Mouse (Mus musculus) activated CD4-positive, CD25-positive, alpha-beta regulatory T cell, adult 4 months (primary cell): ENCODE results near the gene Shisa8. TPM values are rescaled to one million over a fixed set of nuclear protein-coding genes. Genes with fewer than 3 reads are reported as not detected.

Experiments used
- ATAC-seq: one replicate; pipeline ENCODE4 v1.8.0; 2017
- polyA plus RNA-seq, 2 experiments: library from polyadenylated mRNA; unstranded; fragments of 100-300 nt; shearing (Covaris generic); gene quantifications; one replicate each; pipeline ENCODE4 v1.2.1; 2017

The Shisa8 gene
- polyA plus RNA-seq, 2 experiments from 2014 or later, result not detected

DNA sequence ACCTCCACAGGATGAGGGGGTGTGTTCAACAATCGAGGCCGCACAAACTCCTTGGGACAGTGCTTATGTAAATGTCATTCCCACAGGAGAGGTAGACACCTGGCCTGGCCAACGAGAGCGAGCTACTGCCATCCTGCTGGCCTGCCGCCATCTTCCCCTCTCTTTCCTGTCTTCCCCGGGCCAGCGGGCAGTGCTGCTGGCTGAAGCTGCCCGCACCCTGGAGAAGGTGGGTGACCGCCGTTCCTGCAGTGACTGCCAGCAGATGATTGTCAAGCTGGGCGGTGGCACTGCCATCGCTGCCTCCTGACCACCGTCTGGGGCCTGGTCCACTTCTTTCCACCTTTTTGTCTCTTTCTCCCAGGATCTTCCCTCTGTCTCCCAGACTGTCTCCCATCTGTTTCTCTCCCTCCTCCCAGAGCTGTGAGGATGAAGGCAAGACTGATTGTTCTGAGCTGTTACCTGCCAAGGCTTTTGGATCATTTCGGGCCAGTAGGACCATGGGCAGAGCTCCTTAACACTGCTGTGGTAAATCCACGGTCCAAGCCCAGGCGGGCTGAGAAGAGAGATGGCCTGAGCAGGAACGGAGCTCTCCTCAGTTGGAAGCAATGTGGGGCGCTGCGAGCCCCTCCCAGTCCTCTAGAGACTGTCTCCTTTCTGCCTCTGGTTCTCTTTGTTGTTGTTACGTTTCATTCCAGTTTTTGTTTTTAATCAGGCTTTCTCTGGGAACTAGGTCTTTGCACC is 8.8 kb downstream of the Shisa8 start:
- no peak for ATAC-seq

DNA sequence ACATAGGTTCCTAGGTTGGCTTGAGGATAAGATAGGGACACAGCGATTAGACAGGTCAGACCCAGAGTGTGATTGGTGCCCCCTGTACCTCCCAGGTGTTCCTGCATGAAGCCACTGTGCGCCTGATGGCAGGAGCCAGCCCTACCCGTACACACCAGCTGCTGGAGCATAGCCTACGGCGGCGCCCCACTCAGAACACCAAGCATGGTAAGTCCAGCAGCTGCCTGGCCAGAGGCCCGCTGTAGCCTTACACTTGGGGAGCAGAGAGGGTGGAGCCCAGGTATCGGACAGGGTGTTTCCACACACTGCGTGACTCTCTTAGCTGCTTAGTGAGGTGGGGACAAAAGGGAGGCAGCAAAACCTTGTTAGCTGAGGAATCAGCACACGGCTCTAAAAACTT is 9.5 kb downstream of the Shisa8 start:
- no peak for ATAC-seq

DNA sequence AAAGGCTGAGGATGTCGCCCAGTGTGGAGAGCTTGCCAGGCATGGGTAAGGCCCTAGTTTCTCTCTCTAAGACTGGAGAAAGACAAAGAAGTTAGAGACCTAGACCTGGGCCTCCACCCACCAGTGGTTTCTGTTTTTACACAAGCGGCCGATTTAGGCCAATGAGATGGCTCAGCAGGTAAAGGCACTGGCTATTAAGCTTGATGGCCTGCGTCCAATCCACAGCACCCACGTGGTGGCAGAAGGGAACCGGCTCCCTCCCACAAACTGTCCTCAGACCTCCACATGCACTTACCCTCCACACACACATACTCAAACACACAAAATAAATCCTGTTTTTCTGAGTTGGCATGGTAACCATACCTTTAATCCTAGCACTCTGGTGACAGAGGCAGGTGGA is 10.5 kb downstream of the Shisa8 start:
- ATAC-seq, result no peak

DNA sequence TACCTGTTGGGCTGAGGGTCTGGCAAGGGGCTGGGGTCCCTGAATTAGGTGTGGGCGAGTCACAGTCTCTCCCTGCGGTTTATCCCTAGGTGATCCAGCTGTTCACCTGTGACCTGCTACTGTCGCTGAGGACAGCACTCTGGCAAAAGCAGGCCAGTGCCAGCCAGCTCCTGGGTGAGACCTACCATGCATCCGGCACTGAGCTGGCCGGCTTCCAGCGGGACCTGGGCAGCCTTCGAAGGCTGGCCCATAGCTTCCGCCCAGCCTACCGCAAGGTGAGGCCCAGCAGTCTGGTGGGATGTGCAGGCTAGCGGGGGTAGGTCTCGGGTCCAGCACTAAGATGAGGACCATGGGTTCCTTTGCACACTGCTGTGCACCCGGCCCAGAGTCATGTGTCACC is 13.1 kb downstream of the Shisa8 start:
- ATAC-seq, result no peak

DNA sequence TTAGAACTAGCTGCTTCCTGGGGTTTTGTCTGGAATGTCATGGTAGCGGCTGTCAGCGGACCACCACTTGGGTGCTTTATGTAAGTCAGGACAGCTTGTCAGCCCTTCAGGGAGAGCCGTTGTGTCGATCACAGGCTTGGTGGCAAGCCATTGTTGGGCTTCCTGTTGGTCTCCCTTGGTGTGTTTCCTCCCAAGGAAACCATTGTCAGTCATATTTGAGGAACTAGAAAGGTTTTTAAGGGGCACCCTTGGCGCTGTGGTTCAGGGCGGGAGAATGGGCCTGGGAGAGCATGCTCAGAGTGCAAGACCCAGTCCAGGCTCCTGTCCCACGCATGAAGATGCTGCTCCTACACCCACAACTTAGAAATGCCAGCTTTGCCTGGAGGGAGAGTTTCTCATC is 14.3 kb downstream of the Shisa8 start:
- ATAC-seq, result no peak

DNA sequence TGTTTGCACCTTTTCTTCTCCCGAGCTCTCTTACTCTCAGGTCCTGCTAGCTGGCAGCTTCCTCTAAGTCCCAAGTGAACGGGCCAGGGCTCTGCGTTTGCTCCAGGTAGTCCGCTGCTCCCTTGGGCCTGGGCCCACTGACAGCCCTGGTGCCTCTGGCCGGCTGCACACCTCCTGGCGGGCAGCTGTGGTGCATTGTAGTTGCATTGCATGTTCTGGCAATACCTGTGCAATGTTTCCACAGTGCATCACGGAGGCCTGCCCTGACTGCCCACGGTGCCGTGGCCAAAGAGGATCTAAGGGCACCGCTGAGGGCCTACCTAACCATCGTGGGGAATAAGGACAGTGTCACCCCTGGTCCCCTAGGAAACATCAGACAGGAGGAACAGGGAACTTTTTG is 14.7 kb downstream of the Shisa8 start:
- no peak for ATAC-seq

DNA sequence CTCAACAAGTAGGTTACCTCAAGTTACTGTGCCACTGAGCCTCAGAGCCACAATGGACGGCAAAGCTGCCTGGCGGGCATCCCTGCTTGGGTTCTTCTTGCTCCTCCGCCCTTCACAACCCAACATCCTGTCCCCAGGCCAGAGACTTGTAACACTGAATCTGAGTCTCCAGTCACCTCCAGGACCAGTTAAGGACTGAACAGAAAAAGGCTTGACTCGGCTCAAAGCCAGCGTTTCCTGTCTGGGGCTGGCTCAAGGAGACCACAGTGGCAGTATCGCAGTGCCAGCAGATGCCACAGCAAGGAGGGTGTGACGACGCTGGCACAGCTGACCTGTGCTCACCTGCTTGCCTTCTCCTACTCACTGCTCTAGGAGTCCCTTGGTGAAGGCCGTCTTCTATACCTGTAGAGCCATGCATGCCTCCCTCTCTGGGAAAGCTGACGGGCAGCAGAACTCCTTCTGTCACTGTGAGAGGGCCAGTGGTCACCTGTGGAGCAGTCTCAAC is 15.3 kb downstream of the Shisa8 start:
- ATAC-seq, result no peak

DNA sequence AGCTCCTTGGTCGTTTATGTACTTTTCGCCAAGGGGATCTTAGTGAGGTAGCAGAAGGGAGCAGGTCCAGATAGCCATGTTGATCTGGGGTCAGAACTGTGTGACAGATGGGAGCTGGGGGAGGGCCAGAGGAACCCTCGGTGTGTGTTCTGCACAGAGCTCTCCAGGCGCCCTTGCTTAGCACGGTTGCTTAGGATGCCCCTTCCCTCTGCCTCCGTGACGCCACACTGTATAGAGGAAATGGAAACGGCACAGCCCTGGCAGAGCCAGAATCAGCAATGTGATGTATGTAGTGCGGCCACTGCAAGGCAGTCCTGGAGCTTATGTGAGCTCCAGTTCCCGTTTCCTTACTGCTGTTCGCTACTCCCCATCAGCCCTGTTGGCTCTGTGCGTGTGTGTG is 16.3 kb downstream of the Shisa8 start:
- ATAC-seq, result no peak

DNA sequence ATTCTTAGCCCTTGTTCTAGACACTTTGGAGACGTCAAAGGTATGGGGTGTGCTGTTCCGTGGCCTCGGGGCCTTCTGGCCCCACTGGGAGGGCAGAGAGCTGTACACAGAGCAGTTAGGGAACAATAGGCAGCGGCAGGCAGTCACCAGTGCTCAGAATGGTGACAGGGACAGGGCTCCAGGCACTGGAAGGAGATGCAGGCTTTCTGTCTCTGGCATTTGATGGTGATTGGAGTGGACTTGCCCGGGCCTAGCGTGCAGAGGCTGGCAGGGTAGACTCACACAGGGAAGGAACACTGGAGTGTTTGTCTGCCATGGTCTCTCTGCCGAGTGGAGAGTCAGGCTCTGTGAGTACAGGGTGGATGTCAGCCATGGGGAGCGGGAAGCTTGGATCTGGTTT is 20.0 kb downstream of the Shisa8 start:
- ATAC-seq, result no peak

DNA sequence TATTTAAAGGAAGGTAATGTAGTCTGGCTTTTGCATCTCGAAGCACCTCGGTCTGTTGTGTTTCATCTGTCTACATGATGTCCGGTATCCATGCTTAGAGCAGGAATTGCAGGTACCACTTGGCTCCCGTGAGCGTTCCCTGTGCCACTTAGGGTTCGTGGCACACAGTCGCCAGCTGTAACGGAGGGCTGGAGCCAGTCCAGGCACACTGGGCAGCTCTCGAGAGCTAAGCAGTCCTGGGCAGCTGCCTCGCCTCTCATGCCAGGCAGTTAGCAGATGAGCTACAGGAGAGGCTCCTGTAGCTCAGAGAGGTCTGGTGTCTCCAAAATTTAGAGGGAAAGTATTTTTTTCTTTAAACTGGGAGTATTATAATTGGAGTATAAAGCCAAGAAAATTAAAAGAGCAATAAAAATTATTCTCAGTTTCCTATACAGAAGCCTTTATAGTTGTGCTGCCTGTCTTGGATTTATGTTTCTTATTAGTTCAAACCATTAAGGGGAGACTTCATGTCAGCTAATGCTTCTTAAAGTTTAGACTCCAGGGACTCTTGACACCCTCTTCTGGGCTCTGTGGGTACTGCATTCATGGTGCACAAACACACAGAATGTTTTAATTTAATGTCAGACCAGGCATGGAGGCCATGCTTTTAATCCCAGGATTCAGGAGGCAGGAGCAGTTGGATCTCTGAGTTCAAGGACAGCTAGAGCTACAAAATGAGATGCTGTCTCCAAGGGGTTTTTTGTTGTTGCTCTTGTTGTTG is 24.0 kb downstream of the Shisa8 start:
- no peak for ATAC-seq

DNA sequence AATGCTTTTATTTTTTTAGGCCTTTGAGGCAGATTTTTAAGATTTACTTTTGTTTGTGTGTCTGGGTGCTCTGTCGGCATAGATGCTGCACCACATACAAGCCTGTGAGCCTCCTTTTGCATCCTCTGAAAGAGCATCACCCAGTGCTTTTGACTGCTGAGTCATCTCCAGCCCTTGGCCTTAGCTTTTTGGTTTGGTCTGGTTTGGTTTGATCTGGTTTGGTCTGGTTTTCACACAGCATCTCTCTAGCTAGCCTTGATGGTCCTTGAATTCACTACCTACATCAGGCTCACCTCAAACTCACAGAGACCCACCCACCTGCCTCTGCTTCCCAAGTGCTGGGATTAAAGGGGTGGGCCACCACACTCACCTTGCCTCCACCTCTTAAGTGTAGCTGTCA is 24.7 kb downstream of the Shisa8 start:
- ATAC-seq, result peak; percentile 21

DNA sequence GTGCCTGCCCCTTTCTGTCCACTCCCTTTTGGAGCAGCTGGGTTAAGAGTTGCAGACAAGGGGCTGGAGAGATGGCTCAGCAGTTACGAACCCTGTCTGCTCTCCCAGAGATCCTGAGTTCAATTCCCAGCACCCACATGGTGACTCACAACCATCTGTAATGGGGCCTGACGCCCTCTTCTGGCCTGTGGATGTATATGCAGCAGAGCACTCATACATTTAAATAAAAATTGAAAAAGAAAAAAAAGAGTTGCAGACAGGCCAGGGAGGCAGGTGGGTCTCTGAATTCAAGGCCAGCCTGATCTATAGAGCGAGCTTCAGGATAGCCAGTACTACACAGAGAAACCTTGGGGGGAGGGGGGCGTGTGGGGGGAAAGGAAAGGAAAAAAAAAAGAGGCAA is 25.2 kb downstream of the Shisa8 start:
- ATAC-seq, result no peak

DNA sequence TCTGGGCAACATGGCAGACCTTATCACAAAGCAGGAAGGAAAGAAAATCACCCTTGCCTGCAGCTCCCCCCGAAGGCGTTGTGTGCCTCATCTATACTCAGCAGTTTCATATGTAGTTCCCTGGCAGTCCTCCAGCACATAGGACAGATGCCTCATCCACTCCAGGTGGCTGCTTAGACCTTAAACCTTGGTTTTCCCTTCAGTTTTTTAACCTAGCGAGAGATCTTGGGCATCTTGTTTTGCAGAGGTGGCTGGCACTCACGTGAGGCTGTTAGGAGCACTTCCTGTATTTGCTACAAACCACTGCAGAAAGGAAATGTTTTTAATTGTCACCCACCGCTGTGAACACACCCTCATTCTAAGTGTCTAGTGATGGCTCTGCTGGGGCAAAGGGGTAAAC is 25.7 kb downstream of the Shisa8 start:
- peak; percentile 82 for ATAC-seq

DNA sequence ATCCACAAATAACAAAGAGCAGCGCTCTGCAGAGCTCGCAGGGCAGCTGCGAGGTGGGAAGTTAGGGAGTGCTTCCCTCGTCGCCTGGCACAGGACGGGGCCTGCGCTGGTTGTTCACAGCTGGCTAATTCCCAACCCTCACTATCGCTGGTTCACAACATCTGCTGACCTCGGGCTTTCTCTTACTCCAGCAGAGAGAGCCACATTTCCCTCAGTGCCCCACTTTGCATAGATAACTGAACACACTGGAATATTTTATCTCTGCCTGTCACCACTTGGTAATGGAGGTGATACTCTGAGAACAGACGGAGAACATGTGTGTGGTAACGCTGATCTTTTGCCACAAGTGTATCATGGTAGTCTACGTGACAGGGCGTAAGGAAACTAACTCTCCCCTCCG is 26.5 kb downstream of the Shisa8 start:
- ATAC-seq, result no peak

DNA sequence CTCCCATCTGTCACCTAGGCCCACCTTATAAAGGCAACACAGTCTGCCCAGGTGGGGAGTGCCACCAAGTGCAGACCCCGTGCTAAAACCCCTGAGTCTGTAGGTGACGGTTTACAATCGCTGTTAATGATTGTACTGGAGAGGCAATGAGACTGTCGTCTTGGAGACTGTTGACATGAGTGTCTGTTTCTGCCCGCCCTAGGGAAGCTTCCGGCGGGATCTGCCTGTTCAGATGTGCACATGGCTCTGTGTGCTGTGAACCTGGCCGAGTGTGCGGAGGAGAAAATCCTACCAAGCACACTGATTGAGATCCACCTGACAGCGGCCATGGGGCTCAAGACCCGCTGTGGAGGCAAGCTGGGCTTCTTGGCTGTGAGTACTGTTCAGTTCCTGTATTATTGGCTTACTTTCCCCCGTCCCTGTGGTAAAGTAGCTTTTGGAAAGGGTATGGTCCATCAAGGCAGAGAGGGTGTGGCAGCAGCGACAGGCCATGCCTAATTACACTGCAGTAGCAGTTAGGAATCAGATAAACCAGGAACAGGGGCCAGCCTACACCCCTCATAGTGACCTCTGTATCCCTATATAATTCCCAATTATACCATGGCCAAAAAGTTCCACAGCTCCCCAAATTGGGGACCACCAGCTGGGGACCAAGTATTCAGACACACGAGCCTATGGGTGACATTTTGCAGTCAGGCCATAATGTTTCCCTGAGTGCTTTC is 27.4 kb downstream of the Shisa8 start:
- ATAC-seq, result no peak

DNA sequence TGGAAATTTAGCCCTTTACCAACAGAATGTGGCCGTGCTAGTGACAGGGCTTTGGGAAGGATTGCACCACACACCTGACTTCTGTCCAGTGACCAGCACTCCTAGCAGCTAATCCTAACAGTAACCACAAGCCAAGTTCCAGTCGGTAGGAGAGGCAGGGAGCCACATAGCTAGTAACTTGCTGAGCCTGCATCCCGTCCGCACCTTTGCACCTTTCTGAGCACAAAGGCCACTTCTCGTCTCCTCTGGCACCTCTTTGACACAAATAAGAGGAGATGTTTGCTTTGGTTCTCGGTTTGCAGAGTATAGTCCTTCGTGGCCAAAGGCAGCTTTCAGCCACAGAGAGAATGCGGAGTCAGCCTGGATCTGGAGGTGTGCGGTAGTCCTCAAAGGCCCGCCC is 28.0 kb downstream of the Shisa8 start:
- ATAC-seq, result no peak

DNA sequence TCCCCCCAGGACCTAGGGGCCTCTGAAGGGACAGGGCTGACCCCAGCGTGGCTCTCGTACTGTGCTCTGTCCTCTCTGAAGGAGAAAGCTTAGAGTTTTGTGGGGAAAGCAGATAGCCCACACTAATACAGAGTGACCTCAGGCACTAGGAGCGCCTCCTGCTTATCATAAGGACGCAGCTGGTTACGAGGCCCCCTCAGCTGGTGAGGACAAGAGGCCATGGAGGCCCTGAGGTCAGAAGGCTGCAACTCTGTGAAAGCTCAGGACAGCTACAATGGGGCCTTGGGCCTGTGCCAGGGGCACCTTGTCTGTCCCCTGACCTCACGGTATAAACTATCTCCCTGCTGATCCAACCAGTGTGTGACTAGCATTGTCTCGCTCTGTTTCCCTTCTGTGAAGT is 28.4 kb downstream of the Shisa8 start:
- no peak for ATAC-seq

DNA sequence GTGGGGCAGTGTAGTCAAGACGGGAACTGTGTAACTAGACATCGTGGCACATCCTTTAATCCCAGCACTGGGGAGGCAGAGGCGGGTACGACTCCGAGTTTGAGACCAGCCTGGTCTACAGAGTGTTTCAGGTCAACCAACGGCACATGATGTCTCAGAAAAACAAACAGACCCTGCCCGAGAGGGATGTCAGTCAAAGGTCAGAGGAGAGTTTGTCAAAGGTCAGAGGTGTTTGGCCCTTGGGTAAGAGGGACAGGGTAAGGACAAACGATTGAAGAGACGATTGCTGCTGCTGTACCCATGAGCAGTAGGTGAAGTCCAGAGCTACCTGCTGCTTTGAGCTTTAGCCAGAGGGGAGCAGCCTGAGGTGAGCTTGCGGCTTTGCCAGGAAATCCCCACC is 29.0 kb downstream of the Shisa8 start:
- ATAC-seq, result no peak

DNA sequence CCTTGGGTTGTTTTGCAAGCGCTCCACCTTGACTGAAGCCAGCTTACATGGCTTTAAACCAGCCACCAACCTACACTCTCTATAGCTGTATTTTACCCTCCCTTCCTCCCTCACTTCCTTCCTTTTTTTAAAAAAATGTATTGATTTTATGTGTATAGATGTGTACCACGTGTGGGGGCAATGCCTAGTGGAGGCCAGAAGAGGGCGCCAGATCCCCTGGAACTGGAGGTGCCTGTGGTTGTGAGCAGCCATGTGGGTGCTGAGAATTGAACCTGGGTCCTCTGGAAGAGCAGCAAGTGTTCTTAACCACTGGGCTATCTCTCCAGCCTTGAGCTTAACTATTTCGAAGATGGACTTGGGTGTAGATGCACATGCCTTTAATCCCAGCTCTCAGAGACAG is 30.3 kb downstream of the Shisa8 start:
- ATAC-seq, result no peak

DNA sequence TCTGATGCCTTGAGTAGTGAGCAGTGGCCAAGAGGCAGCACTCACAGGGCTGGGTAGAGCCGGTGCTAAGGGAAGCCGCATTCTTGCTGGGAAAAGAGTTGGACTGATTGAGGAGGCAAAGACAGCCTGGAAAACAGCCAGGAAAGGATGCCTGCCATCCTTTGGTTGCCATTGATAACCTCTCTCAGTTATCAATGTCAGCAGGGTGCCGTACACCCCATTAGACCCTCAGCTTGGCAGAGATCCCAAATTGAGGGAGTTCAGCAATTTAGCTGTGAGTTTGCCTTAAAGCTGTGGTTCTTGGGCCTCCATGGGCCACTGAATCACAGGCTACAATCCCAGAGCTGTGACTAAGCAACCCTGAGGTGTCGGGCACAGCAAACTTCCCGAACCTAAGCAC is 31.5 kb downstream of the Shisa8 start:
- ATAC-seq, result no peak

DNA sequence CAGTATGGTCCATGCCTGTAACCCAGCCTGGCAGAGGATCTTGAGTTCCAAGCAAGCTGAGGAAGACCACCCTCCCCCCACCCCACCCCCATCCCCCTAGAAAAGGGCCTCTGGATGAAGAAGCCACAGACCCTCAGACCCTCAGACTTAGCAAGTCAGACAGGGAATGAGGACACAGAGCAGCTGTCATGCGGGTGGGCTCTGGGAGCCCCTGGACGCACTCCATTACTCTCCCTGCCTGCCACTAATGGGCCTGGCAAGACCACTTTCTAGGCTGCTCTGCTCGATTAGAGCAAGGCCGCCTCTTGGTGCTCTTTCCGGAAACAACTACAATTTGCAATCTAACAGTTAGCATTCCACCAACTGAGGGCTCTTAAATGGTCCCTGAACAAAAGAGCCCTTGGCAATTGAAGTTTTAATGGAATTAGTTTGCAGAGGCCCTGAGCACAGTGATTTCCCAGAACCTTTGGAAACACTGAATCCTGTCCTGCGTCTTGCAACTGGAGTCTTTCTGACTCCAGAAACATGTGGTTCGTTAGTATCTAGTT is 34.8 kb downstream of the Shisa8 start:
- ATAC-seq, result no peak

DNA sequence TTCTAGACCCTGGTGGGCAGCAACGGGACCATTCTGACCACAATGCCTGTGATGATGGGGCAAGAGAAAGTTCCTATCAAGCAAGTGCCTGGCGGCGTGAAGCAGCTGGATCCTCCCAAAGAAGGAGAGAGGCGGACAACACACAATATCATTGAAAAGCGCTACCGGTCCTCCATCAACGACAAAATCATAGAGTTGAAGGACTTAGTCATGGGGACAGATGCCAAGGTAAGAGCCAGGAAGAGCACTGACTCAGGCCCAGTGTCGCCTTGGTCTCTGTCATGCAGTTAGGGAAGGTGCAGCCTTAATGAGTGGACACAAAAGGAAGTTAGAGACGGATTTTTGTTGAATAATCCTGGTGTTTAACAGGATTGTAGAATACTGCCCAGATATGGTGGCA is 37.5 kb downstream of the Shisa8 start:
- ATAC-seq, result no peak

DNA sequence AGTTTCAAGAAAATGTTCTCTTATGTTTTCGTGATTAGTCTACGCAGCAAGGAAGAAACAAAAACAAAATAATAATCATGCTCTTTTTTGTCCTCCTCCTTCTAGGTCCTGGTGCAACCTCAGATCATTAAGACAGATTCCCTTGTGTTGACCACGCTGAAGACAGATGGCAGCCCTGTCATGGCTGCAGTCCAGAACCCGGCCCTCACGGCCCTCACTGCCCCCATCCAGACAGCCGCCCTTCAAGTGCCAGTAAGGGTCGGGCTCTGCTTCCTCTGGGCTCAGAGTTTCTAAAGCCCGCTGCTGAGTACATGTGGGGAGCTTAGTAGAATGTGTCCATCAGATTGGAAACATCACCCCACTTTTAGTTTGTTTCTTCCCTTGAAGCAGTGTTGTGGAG is 40.0 kb downstream of the Shisa8 start:
- ATAC-seq, result no peak
